Mouse (Mus musculus) gastrocnemius, adult 8-10 months (tissue): ENCODE results near the gene Xpnpep1. TPM values are rescaled to one million over a fixed set of nuclear protein-coding genes. Genes with fewer than 3 reads are reported as not detected.

Source experiments
- DNase-seq, 2 experiments: peaks; one replicate each; pipeline ENCODE4 v3.0.0; 2022; ENCODE audit warnings: low spot score in 2 of 2
- total RNA-seq, 4 experiments: library from RNA; stranded (reverse); gene quantifications; 2 replicates each; pipeline ENCODE4 v1.2.4; 2022

Xpnpep1 gene
- total RNA-seq, 4 experiments from 2014 or later, result 37.7 to 45.2 (median 39.7) TPM

- no peak for DNase-seq
These were observed 7.4 kb downstream of the Xpnpep1 start for GRCm38 (mm10) chr19:53032647-53033046.

DNA sequence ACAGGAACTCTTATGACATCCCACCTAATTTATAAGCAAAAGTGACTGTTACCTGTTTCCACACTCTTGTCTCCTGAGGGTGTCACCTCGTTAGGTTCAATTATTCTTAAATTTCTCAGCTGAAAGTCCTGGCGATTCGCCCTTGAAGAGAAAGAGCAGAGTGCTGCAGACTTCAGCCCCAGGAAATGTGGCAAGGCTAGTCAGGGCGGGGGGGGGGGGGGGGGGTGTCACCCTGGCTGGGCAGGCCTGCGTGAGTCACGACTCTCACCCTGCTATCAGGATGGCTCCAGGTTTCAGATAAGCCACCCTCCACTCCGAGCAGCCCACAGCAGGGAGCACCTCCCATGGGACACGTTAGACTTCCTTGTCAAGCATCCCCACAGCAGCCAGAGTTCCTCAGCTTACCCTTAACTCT, 8.1 kb downstream of the Xpnpep1 start:
- DNase-seq, result no peak

DNA sequence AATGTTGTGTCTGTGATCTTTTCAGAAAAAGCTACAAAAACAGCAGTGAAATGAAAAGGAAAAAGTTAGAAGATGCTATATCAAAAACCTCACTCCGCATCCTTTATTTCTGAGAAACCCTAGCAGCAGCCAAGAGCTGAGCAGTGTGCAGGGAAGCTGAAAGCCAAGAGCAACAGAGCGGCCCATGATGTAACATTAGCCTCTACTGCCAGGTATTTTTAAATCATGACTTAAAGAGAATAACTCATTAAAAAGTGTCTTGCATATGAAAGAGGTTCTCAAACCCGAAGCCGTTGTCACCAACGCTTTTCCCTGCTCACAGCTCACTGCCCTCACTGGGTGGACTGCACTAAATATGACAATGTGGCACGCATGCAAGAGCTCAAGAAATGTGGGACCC, 9.7 kb downstream of the Xpnpep1 start:
- DNase-seq, result no peak

GRCm38 (mm10) chr19:53029686-53030085, 10.3 kb downstream of the Xpnpep1 start:
- no peak for DNase-seq

- no peak for DNase-seq
These were observed 11.0 kb downstream of the Xpnpep1 start for GRCm38 (mm10) chr19:53029045-53029444.

DNA sequence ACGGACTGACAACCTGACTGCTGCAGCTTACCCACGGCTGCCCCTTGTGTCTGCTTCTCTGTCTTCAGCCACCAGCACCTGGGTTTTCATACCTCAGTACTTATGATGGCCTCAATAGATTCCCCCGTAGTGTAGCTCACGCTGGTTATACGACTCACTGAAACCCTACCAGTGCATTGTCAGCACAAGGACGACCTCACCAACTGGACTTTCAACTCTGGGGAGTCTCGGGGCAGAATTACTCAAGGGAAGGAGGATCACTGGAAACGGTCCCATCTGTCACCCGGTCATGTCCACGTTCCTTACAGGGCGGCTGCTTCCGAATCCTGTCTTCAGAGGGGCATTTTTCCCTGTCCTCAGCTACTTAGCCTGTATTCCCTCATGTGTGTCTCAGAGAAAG, 11.8 kb downstream of the Xpnpep1 start:
- no peak for DNase-seq

- DNase-seq, result no peak
These were observed 16.8 kb downstream of the Xpnpep1 start for GRCm38 (mm10) chr19:53023189-53023588.

DNA sequence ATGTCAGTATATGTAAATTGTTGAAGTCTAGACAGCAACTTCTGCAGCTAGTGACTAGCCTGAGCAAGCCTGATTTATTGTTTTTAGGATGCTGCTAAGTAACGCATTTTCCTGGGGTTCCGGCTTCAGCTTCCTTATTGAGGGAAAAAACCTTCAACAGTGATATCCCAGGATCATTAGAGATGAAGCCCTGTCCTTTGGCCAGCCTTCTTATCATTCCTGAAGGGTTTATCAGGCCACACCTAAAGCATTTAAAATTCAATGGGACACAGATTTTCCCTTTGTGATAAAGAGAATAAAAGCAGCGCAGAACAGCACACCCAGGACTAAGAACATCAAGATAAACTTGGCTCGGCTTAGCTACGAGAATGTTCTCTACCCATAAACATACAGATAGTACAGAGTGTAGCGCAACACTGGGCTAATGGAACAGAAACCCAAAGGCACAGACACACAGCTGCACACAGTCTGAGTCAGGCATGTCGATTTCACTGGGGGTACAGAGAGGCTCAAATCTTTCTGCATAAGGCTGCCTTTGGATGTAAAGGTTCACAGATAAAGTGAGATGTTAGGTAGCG, 17.9 kb downstream of the Xpnpep1 start:
- no peak for DNase-seq

- DNase-seq, result no peak
These were observed 18.5 kb downstream of the Xpnpep1 start for GRCm38 (mm10) chr19:53021537-53021936.

- DNase-seq, result peak; percentile 33 to 44
These were observed 20.1 kb downstream of the Xpnpep1 start for GRCm38 (mm10) chr19:53019716-53020463.

- DNase-seq, result no peak
These were observed 22.1 kb downstream of the Xpnpep1 start for GRCm38 (mm10) chr19:53017954-53018353.

DNA sequence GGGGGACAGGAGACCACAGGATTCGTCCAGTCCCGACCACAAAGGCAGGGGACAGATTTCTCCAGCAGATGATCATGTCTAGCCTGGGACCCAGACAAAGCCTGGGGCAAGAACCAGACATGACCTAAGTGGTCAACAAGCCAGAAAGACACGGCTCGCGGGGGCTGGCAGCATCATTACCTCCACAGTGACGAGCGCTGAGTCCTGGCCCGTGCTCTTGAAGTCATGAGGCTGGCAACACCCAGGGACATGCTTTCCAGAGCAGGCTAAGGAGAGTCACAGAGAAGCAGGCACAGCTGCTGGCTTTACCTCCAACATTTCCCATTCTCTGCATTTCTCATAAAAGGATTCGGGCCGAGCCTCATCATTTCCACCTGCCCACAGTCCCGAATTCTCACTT, 22.8 kb downstream of the Xpnpep1 start:
- DNase-seq, result peak; percentile 31 to 42

DNA sequence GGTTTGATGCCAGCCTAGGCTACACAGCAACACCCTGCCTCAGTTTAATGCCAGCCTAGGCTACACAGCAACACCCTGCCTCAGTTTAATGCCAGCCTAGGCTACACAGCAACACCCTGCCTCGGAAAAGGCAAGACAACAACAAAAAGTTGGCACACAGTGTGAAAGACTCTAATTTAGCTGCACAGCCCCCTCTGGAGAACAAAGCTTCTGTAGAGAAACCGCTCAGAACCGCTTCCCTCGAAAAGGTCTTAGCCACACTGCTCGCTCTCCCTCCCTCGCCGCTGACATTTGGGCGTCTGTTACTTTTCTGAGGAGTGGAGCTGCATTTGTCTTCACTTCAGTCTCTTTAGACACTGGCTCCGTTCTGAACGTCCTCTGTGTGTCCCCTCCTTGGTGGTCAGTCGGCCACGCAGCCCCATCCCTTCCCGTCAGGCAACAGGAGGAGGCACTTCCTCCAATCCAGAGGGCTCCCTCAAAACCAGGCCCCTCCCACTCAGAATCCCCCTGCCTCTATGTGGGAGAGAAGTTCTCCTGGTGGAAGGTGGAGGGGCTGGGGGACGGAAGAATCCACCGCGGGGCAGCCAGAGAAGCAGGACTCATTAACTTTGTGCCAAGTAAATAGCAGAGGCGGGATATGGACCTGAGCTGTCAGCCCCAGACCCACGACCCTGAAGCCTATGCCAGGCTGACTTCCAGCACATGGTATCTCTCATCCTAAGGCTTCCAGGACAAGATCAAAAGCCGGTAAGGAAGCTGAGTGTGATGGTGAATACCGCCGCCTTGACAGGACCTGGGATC, 24.9 kb downstream of the Xpnpep1 start:
- no peak for DNase-seq

GRCm38 (mm10) chr19:53013744-53014143, 26.3 kb downstream of the Xpnpep1 start:
- no peak for DNase-seq

DNA sequence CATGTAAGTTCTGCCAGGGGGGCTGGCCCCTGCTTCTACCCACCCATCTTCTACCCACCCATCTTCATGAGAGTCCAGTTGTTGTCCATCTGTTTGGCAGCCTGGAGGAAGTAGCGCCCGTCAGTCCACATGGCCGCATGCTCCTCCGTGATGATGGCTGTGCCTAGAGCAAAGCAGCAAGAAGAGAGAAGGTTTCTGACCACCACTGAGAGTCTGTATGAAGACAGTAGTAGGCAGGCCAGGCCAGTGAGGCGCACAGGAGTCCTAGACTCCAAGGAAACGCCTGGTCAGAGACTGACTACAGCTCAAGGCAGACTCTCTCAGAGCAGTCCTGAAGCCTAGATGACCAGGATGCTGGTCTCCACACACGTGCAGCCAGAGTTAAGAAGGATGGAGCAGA, 26.7 kb downstream of the Xpnpep1 start:
- DNase-seq, result no peak

DNA sequence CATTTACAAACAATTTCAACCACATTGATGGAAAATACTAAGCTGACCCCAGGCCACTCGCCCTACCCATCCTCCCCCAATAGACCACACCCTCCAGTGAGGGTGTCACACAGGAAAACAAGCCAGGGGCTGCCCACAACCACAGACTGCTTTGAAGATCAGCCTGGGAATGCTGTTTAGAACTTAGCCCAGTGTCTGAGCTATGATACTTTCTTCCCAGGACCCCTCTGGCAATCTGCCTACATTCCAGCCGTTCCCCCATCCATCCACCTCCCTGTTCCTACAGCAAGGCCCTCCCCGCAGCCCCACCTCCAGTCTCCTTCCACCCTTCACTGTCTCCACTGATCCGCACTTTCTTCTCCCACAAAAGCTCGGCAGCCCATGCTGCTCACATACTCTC, 29.1 kb downstream of the Xpnpep1 start:
- no peak for DNase-seq

GRCm38 (mm10) chr19:53008921-53009320, 31.1 kb downstream of the Xpnpep1 start:
- no peak for DNase-seq

DNA sequence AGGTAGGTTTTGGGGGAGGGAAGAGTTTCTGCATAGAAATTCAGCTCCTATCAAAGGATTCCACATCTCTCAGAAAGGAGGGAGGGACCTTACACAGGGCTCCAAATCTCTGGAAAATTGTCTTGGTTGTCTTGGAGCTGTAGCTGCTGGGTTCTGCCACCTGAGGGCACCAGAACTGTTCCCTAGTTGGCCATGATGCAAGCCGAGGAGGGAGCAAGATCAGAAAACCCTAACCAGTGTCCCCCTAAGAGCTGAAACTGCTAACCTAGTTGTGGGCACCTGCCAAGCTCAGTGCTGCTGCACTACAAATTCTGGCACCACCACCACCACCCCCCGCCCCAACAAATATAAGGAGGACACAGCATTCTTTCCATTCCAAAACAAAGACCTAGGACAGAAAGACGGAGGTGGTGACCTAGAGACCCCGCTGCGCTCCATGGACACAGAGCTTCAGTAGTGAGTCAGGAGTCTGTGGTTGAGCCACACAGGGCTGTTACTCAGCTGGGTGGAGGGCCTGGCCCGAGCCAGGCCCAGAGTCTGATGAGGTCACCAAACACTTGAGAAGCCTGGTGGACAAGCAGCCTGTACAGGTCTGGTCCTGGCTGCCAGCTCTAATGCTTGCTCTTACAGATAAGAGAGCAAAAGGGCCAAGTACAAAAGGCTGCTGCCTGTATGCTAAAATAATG, 31.9 kb downstream of the Xpnpep1 start:
- DNase-seq, result peak; percentile 30 to 51

DNA sequence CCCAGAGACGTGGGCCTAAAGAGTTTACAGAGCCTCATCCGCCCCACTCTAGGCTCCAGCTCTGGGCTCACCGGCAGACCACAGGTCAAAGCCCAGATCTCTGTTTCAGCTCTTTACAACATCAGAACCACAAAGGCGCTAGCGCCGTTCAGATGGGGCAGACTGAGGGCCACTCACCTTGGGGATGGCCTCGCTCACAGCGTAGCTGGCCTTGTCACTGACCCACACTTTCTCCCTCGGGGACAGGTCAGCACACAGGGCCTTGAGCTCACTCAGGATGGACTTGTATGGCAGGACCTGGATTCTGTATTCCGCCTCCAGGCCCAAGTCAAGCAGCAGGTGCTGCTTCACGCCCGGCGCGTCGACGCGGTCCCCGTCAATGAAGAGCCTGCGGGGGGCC, 34.0 kb downstream of the Xpnpep1 start:
- DNase-seq, result no peak

DNA sequence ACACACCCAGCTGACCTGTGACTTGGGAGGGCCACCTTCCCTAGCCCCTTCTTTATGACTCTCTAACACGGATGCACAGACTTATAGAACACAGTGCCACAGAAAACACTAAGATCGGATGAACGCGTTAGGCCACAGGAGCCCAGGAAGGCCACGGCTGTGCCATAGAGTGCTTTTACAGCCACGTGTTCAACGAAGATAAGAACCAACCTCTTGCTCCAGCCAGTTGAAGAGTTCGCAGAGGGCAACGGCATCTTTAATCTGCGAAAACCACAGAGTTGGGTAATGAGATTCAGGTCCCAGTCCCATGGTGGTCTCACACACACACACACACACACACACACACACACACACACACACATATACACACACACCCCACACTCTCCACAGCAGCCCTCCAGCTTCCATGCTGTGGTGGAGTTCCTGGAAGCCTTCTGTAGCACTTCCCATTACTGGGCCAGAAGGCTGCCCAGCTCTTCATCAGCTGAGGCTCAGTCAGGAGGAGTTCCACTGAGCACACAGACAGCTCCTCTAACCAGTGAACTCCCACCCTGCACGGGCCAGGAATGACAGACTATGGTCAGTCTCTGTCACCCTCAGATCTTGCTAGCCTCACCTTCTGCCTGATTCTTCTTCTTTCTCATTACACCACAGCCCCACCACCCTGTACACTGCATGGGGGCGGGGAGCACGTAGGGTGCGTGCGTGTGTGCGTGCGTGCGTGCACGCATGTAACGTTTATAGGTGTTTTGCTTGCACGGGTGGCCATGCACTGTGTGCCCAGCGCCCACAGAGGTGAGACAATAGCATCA, 36.3 kb downstream of the Xpnpep1 start:
- no peak for DNase-seq
